Mouse (Mus musculus) gastrocnemius, adult 8-10 months (tissue): Measurements from ENCODE around the gene Brd9. TPM values are rescaled to one million over a fixed set of nuclear protein-coding genes. Genes with fewer than 3 reads are reported as not detected.
A peak's percentile ranks its signal among the peaks of the same experiment; 100 is the strongest.

ENCODE experiments used
- DNase-seq, 2 experiments: peaks; one replicate each; pipeline ENCODE4 v3.0.0; 2022; ENCODE audit warnings: low spot score in 2 of 2
- total RNA-seq, 4 experiments: library from RNA; stranded (reverse); gene quantifications; 2 replicates each; pipeline ENCODE4 v1.2.4; 2022

Gene Brd9
- total RNA-seq = 1 to 10 TPM; 5.4 to 8.6 (median 8.1) TPM

DNA sequence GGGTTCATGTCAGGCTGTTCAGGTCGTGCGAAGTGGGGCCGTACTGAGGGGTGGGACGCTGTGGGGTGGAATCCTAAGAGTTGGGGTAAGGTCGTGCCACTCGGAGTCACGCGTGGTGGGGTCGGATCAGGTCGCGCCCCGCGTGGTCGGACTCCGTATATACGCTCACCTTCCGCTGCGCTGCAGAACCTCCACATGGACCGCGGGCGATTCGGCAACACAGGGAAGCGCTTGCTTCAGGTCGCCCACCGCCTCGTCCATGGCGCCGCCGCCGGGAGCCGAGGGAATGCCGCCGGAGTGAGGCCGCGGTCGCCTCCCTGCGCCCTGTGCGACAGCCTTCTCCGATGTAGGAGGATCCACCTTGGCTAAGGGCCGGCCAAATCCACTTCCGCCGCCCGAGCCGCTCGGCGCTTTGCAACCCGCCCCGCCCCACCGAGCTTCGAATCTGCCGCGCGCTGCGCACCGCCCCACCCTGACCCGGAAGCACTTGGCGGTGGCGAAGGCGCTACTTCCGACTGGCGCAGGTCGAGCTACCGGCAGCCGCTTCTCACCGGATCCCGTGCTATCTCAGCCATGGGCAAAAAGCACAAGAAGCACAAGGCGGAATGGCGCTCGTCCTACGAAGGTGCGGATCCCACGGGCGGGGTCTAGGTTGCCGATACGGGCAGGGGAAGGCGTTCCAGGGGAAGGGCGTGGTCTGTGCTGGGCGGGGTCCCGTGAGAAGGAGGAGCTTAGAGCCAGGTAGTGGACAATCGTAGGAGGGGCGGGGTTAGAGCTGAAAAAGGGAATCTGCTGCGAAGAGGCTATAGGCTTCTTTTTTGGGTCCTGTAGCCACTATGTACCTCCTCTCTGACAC lies at the start of gene Brd9, which contains the start of gene Trip13:
Gene Brd9 (plus strand): TSS at position 491 of the 856 bp plus-strand sequence.
Gene Trip13 (minus strand): TSS at position 464 of the 856 bp plus-strand sequence.
- peak; percentile 80 to 82 for DNase-seq

DNA sequence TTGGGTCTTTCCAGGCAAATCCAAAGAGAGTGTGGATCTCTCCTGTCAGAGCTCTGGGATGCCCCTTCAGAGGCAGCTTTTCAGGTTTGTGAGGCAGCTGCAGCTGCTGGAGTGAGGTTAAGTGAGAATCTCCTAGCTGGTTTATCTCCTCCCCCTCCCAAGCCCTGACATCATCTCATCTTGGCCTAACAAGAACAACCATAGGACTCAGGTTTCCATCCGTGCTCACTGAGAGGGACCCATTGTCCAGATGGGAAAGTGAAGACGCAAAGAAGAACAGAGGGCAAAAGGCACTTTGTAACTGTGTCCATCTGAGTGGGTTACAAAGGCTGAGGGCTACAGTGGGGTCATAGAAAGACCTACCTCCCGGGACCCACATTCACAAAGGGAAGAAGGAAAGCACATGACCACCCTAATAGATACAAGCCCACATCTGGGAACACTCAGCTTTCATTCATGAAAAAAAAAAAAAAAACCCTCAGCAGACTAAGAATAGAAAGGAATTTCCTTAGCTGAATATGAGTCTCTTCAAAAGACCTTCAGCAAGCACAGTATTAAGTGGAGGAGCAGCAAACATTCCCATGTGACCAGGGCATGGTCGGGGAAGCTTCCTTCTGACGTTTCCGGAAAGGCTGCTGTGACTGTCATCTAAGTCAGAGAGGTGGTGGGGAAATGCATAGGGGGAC lies 45.0 kb upstream of the Brd9 start:
- DNase-seq = no peak

GRCm38 (mm10) chr13:73897561-73897960 lies 40.0 kb upstream of the Brd9 start:
- DNase-seq = no peak

GRCm38 (mm10) chr13:73907136-73907535 lies 30.5 kb upstream of the Brd9 start:
- DNase-seq = no peak

DNA sequence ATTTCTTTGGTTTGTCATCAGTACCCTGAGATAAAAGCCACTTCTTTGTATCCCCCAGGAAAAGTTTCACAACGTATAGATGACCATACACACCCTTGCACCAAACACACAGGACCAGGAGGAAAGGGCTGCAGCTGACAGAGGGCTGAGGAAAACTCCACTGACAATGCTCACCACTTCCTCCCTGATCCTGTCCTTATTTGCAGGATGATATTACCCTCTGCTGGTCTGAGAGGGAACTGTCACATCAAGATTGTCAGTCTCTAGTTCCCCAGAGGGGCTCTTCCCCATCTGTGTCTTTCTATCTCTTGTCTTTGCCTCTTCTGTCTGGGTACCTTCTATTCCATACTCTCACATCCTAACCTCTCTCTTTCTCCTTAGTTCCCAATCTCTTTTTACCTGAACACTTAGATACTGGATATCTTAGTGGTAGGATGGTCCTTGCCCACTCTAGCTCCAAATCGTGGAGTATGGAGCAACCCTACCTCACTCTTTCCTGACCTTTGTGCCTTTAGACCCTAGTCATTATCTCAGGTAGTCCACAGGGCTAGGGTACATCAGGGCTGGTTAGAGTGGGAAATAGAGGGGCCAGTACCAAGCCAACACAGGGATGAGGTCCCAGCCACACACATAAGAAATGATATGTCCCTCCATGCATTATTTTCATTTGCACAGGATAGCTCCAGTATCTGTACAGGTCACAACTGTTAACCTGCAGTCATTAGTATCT lies 29.8 kb upstream of the Brd9 start:
- no peak for DNase-seq

- DNase-seq = no peak
Observed at GRCm38 (mm10) chr13:73913066-73913465, 24.5 kb upstream of the Brd9 start.

GRCm38 (mm10) chr13:73932201-73932600 lies 5.4 kb upstream of the Brd9 start:
- DNase-seq = no peak

DNA sequence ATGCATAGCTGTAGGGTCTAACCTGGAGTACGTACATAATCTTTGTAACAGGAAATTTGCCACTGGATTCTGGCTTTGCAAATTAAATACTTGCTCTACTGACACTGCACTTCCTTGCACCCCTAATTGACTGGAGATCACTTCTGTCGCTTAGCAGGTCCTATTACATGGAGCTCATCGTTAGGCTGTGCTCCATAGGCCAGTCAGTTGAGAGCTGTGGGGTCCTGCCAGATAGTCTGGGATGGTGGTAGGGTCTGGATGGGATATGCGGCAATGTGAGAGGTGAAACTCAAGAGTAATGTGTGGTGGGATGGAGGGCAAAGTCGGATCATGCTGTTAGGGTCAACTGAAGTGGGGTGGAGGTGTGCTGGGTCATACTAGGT lies 682 bp upstream of the Brd9 start:
- no peak for DNase-seq

DNA sequence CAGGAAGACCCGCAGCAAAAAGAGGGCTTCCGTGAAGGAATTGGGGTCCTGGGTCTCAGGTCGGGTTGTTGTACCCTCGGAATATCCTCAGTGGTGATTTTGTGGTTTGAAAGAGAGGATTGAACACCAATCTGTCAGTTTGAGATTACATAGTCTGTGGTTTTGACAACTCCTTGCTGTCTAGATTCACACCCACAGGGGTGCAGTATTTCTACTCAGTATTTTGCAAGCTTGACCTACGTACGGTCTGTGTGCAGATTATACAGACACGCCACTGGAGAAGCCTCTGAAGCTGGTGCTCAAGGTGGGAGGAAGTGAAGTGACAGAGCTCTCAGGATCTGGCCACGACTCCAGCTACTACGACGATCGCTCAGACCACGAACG lies 558 bp downstream of the Brd9 start:
- no peak for DNase-seq

GRCm38 (mm10) chr13:73939101-73939500 lies 1.5 kb downstream of the Brd9 start:
- DNase-seq = no peak

GRCm38 (mm10) chr13:73944606-73945005 lies 7.0 kb downstream of the Brd9 start:
- DNase-seq = no peak

DNA sequence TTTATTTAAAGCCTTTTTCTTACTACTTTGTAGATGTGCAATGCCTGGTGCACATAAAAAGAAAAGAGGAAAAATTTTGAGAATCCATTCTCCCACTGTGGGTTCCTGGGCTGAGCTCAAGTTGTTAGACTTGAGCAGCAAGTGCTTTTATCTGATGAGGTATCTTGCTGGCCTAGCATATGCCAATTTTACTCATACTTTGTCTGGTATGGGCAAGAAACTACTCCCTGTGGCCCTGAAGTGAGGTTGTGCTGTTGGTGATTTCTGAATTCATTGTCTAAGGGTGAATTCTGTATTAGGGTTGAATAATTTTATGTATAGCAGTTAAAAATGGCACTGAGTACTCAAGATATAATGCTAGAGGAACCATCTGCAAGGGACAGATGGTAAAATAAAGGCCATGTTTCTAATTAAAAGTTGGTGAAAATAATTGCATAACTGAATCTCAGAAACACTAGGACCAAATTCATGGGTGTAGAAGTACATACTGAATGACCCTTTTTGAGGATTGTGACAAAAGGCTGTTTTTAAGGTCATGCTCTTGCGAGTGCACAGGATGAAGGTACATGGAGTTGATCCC lies 16.0 kb downstream of the Brd9 start:
- no peak for DNase-seq

DNA sequence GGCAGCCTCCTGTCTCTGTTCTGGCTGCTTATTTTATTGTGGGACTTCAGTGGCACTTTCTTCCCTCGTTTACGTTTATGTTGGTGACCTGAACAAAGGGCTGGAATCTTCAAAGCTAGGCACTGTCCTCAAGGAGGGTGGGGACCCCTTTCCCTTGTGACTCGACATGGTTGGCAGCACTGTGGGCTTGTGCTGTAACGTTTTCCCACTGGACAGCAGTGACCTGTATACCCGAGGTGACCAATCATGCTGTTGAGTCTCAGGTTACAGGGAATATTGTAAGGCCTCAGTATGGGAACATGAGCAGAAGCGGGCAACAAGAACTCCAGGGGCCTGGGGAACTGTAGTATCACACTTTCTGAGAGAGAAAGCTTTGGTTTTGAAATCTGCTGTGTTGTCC lies 17.1 kb downstream of the Brd9 start:
- no peak for DNase-seq

DNA sequence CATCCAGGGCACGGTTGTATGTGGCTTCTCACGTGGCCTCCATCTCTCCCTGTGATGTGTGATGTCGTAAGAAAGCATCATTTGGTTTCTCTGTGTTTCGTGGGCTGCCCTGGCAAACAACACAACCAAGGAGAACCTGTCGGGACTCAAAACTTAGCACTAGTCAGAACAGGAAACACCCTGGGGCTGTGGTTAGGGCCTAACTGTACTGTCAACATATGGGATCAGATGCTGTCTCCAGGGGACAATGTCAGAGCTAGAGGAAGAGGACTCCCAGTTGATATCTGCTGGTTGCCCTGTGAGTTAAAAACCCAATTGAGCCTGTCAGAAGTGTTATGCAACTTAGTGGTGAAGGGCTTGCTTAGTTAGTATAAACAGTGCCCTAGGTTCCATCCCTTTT lies 17.9 kb downstream of the Brd9 start:
- no peak for DNase-seq

- DNase-seq = no peak
Observed at GRCm38 (mm10) chr13:73960117-73960652, 22.6 kb downstream of the Brd9 start.

GRCm38 (mm10) chr13:73961177-73961576 lies 23.6 kb downstream of the Brd9 start:
- no peak for DNase-seq

DNA sequence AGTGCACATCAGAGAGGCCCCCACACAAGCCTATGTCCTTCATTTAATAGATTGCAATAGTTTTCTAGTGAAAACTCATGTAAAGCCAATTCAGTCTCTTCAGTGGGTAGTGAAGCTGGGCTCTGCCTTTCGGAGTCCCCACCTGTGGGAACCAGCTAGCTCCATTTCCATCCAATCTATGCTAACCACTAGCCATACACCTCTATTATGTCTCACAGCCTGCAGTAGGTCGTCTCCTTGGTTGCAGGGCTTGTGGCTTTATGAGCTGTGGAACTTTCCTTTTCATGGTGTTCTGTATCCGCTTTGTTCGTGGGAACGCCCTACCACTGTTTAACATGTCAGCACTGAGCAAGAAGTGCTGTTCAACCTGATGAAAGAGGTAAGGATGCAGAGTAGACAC lies 25.9 kb downstream of the Brd9 start, which contains the start of gene Zdhhc11:
Gene Zdhhc11 (plus strand): TSS at position 301 of the 400 bp plus-strand sequence.
- no peak for DNase-seq

DNA sequence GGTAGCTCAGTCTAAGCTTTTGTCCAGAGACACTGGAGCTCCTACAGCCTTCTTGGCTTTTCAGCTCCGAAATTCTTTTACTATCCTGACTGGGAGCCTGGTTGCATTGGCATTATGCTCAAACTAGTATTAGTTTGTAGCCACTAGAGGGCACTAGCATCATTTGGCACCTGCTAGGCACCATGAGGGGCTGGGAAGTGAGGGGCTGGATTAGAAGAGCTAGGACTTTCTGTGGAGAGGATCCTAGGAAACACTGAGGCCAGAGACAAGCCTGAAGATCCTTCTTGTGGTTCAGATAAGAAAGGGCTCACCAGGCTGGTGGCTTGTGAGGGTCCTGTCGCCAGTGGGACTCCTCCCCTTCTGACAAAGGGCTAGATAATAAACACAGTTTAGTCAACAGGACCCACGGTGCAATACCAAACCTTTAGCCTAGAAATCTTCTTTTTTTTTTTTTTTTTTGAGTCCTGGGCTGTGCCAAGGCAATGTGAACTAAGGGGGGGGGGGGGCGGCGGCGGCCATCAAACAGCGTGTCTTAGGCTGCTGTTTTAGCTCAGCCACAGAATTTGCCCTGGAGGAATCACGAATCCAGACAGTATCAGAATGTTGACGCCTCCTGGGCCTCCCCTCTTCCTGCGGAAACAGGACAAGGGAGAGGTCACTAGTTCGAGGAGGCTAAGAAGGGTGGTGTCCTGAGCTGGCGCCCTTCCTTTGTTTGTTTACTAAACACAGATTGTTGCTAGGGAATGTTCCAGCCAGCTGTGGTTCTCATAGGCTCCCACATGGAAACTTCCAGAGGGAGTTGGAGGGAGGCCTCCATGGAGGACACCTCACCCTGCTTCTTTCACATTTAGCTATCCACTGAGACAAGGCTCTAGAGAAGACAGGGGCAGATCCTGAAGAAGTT lies 33.2 kb downstream of the Brd9 start:
- DNase-seq = peak; percentile 64 to 69

DNA sequence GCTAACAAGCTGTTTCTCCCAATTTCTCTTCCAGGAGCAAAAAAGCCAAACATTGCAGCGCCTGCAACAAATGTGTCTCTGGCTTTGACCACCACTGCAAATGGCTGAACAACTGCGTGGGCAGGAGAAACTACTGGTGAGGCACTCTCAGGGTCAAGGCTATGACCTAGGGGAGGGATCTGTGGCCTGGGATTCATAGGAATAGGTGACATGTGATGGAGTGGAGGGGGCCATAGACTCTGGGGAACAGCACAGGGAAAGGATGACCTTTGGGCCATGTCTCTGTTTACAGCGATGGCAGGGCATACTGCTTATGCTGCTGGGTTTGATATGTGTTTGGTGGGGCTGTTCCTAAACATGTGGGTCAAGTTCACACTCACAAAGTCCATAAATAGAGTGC lies 36.9 kb downstream of the Brd9 start:
- no peak for DNase-seq

DNA sequence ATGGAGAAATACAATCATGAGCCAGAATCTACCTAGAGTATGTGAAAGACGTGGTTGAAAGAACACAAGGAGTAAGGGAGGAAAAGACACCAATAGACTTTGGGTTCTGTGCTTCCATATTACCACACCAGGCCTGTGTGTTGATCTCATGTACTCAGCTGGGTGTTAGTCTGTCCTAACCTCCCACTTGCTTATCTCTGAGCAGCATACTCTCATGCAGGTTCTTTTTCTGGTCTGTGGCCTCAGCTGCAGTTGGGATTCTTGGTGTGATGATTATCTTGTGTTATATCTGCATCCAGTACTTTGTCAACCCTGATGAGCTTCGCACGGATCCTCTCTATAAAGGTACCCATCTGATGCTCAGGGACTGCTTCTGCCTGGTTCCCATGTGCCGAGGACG lies 39.3 kb downstream of the Brd9 start:
- DNase-seq = no peak
